Mouse (Mus musculus) urinary bladder, postnatal 36 days (tissue): ENCODE measurements around the gene Il31.
A peak's percentile ranks its signal among the peaks of the same experiment; 100 is the strongest.
"Not testable (repeated sequence)": the region's sequence is repeated elsewhere in the genome, so short reads cannot be mapped to it uniquely, and the experiment has no call there.

Source experiments
- DNase-seq, 2 experiments: peaks; one replicate each; pipeline ENCODE4 v3.0.0; 2022; ENCODE audit warnings: low spot score in 2 of 2, mixed read lengths in 1 of 2

Gene Il31

DNA sequence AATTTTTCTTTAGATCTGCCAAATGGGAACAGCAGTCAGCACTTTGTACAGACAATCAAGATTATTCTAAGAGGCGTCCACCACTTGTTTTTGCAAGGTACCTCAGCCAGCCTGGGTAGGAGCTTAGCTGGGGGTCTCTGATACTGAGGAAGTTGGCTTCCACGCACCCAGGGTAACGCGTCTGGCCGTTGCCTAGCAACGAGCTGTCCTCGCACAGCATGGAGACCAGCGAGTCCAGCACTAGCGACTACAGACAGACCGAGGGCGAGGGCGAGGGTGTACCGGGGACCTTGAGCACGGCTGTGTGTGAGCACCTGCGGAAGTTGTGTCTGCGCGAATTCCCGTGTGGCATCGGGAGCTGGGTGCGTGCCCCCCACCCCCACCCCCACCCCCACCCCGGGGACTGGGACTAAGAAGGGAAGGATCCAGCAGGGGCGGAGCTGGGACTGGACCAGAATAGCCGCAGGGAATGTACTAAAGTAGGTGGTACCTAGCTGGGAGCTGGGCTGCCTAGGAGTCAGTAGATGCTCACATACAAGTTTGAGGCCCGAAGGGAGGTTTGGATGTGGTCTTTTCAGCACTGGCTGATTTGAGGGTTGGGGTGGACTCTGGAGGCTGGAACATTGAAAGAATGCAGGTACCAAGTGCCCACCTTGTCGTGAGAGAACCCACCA is at the start of gene Il31, which contains the start of gene Lrrc43:
Gene Il31, minus strand, starts transcription at position 378 of the 674 bp plus-strand sequence.
Gene Lrrc43, plus strand, starts transcription at position 194 of the 674 bp plus-strand sequence.
- no peak for DNase-seq

DNA sequence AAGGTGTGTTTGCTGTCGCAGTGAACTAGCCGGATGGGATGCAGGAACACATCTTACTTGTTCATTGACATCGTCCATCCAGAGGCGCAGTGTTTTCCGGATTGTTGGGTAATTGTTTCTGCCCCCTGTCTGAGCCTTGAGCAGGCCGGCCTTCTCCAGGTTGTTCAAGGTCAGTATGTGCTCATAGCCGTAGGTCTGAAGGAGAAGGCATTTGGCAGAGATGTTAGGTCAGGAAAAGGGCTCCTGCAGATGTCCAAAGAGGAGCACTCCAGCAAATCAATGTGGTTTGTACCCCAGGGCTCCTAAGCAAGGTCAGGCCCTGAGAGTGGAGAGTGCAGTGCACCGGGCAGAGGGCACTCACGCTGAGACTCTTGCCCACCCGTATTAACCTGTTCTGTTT is 44.5 kb upstream of the Il31 start:
- no peak for DNase-seq

DNA sequence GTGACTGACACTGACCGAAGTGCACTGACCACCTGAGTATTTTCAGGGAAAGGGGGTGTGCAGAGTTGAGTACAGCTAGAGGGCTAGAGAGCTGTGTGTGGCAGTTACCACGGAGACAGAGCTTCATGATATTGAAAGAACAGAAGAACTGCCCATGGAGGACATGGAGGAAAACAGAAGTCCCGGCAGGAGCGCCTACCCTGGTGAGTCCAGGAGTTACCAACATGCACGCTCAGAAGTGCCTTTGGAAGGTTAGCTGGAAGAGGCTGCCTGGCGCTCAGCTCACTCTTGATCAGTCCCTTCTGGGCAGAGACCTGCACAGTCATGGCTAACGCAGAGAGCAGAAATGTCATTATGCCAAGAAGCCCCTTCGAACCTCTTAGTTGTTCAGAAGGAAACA is 40.8 kb upstream of the Il31 start:
- no peak for DNase-seq

DNA sequence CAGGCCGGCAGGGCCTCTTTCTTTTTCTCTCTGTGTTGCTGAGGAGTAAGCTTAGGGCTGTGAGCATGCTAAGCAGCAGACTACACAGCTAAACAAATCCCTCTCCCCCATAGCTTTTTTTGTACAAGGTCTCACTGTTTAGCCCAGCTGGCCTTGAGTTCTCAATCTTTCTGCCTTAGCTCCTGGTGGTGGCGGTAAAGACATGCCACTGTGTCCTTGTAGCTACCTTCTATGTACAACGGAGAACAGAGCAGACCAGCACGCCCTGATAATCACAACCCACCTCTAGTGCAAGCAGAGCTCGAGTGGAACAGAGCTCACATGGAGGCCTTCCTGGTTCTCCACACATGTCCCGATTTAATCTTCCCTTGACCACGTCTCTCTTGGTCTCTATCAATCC is 39.4 kb upstream of the Il31 start:
- DNase-seq = no peak

DNA sequence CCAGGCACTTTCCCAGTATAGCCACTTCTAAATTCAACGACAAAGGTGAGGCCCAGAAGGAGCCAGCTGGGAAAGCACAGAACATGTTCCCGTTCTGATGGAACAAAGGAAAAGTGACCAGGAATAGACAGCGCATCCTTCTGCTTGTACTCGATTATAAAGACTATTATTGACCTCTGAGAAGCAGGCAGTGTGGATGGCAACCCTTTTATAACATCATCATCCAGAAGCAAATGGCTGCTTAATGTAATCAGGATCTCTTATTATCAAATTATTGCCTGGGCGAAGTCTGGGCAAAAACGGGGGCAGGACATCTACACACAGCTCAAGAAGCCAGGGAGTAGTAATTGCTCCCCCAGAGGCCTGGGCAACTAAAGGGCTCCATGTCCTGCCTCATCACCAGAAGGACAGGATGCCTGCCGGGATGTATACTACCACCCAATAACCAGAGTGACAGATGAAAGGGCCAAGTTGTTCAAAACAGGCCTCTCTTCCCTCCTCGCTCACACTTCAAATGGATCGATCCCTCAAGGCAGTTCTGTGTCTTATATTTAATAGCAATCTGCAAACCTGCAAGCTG is 36.7 kb upstream of the Il31 start:
- DNase-seq = no peak

DNA sequence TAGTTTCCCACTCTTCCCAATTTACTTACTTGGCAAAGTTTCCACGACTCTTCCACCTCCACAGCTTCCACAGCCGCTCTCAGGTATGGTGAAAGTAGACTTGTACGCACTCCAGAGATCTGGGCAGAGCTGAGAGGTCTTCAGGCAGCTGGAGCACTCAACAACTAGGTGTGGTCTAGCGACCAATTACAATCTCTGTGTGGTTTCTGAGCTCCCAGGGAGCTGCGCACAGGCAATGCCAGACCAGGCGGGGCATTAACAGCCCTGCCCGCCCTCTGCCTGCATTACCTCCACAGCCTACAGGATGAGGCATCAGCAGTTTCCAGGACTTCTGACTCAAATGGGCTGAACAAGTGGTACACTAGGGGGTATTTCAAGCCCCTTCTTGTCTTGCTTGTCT is 36.0 kb upstream of the Il31 start, which contains the start of gene Gm49027:
Gene Gm49027, minus strand, starts transcription at position 208 of the 400 bp plus-strand sequence.
- peak in 1 of 2 experiments; percentile 0 for DNase-seq

DNA sequence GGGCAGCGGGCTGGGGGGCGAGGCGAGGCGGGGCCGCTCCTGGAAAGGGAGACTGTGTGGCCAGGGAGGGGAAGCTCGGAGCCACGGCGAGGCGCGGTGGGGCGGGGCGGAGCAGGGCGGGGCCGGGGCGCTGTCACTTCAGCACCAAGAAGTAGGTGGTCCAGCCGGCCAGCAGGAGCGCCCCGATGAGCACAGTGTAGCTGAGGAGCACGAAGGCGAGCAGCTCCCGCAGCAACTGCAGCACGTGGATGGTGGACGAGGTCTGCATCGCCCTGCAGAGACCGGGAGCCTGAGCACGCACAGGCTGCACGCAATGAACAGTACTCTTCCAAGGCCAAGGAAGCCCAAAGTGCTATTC is 35.1 kb upstream of the Il31 start:
- no peak for DNase-seq

DNA sequence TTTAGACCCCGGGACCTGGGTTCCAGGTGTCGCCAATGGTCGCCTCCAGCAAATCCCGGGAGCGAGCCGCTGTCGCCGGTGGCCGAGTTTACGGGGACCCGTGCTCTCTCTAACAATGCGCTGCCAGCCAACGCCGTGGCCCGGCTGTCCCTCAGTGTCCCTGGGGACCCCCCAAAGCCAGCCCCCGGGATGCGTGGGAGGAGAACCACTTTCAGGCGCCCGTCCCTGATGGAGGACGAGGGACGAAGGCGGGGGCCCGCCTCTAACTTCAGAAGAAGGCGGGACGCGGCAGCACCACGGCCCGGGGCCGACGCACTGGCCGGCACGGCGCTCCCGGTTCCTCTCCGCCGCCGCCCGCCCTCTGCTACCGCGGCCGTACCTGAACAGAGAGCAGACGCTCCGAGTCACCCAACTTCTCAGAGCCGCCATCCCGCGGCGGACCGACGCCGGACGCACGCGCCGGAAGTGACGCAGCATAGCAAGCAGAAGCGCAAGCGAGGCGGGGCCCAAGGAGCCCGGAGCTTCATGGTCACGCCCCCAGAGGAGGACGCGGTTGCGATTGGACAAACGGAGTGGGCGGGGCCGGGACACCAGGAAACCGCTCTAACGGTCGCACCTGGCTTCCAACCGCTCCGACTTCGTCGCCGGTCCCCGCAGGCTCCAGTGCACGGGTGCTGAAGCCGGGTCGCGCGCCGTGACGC is 34.6 kb upstream of the Il31 start, which contains the start of gene Diablo:
Gene Diablo, minus strand, starts transcription at position 485 of the 701 bp plus-strand sequence.
- peak; percentile 98 for DNase-seq

DNA sequence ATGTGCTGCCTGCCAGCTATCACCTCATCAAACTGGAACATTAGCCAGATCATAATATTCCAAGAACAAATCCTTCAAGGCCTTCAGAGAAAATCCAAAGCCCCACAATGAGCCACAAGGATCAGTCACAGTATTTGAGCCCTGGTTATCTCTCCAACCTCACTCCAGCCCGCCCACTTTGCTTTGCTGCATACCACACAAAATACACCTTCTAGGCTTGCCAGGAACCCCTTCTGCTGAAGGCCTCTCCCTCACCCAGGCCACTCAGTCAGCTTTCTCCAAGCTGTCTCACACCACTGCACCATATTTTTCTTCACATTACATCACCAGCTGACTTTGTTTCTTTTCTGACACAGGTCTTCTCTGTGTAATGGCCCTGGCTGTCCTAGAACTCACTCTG is 32.9 kb upstream of the Il31 start:
- DNase-seq = no peak

DNA sequence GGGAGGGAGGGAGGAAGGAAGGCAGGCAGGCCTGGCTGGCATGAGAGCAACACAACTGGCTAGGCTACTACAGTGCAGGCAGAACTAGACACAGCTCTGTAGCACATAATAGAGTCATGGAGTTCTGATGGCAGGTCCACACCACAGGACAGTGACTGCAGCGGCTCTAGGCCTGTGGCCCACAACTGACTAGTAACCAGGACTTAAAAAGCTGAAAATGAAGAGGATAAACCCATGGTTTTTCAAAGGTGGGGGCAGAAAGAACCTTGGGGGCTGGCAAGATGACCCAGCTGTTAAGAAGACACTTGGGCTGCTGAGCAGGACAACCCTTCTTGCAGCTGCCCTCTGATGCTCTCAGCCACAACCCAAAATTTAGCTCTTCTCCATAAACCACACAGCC is 32.3 kb upstream of the Il31 start:
- no peak for DNase-seq

DNA sequence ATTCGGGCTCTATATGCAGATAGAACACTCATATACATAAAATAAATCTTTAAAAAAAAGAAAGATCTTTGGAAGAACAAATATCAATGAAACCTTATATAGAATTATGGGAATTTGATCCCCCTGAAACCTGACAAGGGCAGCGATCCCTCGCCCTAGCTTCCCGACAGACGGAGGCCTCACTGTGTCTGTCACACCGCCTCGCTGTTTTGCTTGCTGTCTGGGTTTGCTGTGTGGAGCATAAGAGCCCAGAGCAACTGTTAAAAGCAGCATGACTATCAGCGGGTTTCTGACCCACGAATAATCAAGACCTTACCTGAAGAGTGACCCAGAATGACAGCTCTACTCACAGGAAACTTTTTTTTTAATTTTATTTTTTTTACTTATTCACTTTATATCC is 31.4 kb upstream of the Il31 start:
- no peak for DNase-seq

DNA sequence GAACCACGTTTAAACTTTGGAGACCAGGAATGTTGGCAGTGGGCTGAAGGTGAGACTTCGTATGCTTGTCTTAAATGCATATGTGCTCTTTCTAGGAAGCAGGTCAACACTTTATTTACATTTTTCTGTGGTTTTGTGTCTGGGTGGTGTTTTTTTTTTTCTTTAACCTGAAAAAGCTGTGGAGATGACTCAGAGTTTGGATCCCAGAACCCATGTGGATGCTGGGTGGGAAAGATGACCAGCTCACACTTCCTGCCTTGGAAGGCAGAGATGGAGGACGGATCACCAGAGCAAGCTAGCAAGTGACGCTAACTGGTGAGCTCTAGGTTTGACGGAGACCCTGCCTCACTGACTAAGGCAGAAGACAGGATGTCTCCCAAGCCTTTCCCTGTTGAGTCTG is 25.6 kb upstream of the Il31 start:
- DNase-seq = no peak

DNA sequence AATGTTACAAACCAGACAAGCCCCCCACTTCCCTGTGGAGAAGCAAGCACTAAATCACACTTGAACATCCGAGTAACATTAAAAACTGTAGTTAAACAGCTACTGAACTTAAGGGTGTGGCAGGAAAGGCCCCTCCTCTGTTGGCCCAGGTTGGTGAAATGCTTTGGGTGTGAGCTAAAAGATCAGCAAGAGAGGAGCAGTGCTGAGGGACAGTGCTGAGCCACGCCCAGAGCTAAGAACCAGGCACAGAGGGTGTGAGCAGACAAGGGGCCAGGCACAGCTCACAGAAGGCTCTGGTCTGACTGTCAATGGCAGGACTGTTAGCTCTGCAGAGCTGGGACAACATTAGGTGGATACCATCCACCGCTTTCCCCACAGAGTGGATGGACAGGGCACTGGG is 22.8 kb upstream of the Il31 start:
- no peak for DNase-seq

DNA sequence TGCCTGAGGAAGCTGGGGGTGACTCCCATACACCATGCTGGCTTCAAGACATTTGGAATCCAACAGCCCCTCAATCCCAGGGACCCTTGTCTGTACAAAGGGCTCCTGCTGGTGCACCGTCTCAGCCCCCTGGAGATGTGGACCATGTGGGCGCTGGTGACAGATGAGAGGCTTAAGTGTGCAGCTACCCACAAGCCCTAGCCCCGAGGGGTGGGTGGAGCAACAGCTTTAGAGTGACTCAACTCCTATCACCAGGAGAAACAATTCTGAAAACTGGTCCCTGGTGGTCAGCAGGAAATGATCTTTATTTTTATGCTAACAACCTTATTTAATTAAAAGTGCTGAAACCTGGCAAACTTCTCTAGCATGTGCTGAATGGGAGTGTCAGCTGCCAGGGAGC is 22.1 kb upstream of the Il31 start:
- DNase-seq = not testable (repeated sequence)

DNA sequence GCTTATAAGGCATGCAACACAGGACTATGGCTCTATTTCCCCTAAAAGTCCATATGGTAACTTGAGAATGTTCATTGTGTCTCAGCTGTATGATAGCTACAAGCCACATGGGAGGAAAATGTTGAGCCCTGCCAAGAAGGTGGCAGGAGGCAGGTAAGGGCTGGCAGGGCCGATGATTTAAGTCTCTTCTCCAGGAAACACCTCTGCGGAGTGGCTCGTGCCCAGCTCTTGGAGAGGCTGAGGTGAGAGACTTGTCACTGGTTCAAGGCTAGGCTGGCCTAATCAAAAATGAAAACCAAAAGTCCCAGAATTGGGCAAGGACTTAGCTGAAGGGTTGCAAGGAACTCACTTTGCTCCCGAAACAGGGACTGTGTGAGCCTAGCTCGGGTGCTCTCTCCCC is 20.9 kb upstream of the Il31 start, which contains the start of gene B3gnt4:
Gene B3gnt4, plus strand, starts transcription at position 301 of the 400 bp plus-strand sequence.
- DNase-seq = no peak

DNA sequence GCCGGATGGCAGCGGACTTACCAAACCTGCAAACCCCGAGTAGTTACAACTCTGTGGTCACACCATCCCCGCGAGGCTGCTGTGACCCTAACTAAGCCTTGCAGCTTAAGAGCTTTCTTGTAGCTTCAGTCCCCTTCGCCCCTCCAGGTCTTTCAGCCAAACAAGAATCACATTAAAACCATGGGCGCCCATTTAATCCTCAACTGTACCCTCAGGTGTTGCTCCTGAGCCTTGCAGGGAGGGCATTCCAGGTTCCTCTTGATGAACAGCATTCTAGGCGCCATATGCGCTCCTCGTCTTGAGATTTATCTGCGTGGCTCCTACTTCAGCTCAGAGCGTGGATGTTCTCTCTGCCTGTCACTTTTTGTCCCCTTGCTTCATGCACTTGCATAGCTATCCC is 19.6 kb upstream of the Il31 start:
- DNase-seq = no peak

DNA sequence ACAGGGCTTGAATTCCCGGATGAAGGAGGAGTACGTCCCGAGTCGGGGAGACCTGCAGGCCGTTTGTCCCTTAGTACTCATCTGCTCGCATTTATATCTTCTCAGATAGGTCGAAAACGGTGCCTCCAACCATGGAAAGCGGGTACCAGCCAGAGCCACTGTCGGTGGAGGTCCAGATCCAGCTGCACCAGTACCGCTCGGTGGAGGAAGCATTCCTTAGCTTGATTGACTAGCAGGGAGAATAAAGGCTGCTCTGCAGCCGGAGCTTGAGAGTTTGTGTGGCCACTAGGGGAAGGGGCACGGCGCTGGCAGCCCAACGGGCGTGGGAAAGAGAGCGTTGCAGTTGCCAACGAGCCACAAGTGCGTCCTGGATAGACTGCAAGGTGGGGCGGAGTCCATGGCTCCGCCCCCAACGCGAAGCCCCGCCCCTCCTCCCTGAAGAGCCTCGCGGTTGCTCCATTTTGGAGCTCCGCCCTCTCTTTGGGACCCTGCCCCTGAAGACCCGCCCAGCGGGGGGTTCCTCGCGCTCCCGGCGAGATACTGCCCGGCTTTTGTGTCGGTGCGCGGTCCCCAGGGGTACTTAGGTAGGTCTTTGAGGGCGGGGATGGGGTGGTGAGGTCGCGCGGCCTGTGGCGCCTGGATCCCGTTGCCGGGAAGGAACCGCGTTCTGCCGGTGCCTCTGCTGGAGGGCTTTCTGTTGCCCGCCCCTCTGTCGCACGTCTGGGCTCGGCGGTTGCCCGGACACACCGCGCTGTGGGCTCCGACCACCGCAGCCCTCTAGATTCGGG is 18.8 kb upstream of the Il31 start:
- peak; percentile 66 to 80 for DNase-seq

DNA sequence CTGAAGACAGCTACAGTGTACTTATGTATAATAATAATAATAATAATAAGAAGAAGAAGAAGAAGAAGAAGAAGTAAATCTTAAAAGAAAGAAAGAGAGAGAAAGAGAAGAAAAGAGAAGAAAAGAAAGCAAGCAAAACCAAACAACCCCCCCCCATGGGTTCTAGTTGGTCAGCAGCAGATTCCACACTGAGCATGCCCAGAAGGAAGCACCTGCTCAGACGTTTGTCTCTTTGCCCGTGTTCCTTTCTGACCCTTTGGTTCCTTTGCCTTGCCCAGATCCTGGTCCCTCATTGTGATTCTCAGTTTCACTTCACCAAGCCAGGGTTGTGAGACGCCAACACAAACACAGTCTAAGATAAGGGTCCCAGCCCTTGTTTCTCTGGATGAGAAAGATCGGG is 12.7 kb upstream of the Il31 start:
- no peak for DNase-seq

DNA sequence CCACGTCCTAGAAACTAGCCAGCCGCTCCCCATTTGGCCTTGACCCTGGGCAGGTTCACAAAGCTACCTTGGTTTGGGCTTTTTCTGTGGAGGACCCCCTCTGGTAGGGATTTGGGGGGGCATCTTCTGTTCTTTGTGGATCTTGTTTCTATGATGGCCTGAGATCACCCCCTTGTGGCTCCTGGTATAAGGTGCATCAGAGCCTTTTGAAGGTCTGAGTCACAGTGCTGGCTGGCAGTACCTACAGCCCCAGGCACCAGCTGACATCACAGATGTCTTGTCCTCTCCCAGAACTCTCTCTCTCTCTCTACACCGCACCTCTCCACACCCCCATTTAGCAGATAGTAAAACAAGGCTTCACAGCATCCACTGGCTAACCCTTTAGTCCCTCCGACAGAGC is 10.4 kb upstream of the Il31 start:
- DNase-seq = no peak

DNA sequence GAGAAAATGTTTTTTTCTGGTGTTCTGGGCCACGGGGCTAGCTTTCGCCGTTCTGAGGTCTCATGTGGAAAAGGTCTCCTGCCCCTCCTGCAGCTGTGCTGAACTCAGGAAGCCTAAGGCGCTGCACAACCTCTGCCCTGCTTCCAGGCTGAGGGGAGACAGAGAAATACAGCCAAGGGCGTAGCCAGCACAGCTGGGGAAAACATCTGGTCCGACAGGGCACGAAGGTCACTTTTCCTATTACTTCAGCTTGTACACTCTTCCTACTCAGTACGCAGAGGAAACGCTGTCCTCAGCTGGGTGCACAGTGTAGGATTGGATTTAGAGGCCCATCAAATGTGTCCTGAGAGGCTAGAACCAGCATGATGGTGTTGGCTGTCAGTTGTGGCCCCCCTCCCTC is 646 bp upstream of the Il31 start:
- peak in 1 of 2 experiments; percentile 32 for DNase-seq

DNA sequence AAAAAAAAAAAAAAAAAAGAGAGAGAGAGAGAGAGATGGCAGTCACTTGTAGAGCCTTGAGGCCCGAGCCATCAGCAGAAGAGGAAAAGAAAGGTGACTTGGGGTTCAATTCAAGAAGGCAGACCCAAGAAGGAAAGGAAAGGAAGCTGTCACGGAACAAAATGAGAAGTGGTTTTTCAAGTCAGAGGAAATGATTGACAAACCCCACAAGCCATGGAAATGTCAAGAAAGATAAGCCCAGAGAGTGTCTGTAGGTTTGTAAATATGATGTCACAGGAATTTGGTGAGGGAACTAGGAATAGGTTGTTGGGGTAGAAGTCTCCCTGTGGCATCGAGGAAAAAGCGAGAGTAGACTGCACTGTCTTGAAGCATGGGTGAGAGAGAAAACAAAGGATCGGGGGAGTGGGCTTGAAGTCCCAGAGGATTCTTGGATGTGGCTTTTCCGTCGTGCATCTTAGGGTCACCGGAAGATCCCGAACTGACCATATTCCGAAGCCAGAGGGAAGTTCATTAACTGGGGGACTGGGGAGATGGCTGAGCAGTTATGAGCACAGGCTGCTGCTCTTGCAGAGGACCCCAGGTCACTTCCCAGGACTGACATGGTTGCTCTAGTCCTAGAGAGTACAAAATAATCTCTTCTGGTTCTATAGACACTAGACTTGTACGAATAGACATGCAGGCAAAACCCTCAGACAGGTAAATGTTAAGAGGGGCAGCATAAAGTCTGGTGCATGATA is 1.5 kb downstream of the Il31 start:
- DNase-seq = no peak
